Mouse (Mus musculus) colon, adult 2 months (tissue): ENCODE measurements around the gene Gm13279. TPM values are rescaled to one million over a fixed set of nuclear protein-coding genes. Genes with fewer than 3 reads are reported as not detected.

ENCODE experiments used
- polyA plus RNA-seq: library from polyadenylated mRNA; depleted of rRNA; stranded (reverse); fragments of >200 nt; gene quantifications from 2 replicates; pipeline ENCODE4 v1.2.3, GENCODE M21; 2012; rRNA removed

Gm13279 gene
- not detected in 2 replicates for polyA plus RNA-seq

DNA sequence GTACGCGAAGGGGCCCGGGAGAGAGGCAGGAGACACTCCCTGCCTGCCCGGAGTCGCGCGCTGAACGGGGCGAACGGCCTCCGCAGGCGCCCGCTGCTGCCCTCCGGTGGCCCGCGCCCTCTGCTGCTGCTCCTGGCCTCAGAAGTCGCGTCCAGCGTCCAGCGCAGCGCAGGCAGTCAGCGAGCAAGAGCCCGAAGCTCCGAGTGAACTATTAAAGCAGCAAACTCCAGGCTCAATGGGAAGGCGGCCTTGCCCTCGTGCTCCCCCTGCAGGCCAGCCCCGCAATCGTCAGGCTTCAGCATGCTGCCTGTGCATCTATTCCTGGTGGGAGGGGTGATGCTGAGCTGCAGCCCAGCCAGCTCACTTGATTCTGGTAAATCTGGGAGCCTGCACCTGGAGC lies at the start of gene Gm13279:
Gene Gm13279, plus strand, starts transcription at position 301 of the 400 bp plus-strand sequence.

DNA sequence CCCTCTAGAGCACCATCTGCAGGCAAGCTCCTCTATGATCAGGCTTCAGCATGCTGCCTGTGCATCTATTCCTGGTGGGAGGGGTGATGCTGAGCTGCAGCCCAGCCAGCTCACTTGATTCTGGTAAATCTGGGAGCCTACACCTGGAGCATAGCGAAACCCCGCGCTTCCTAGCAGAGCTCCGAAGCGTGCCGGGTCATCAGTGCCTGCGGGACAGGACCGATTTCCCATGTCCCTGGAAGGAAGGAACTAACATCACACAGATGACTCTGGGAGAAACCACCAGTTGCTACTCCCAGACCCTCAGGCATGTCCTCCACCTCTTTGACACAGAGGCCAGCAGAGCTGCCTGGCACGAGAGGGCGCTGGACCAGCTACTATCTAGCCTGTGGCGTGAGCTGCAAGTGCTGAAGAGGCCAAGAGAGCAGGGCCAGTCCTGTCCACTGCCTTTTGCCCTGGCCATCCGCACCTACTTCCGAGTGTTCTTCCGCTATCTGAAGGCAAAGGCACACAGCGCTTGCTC lies 42.3 kb upstream of the Gm13279 start, which contains the start of gene Gm13271:
Gene Gm13271, plus strand, starts transcription at position 51 of the 523 bp plus-strand sequence.

GRCm38 (mm10) chr4:88759610-88760268 lies 37.5 kb upstream of the Gm13279 start, which contains the start of gene Gm13283:
Gm13283 (plus strand) TSS chr4:88760119.

GRCm38 (mm10) chr4:88773534-88773933 lies 23.7 kb upstream of the Gm13279 start, which contains the start of gene Gm13290:
Gm13290 (plus strand) TSS chr4:88773834.

GRCm38 (mm10) chr4:88776622-88777021 lies 20.6 kb upstream of the Gm13279 start, which contains the start of gene Gm13289:
Gm13289 (plus strand) TSS chr4:88776922.

DNA sequence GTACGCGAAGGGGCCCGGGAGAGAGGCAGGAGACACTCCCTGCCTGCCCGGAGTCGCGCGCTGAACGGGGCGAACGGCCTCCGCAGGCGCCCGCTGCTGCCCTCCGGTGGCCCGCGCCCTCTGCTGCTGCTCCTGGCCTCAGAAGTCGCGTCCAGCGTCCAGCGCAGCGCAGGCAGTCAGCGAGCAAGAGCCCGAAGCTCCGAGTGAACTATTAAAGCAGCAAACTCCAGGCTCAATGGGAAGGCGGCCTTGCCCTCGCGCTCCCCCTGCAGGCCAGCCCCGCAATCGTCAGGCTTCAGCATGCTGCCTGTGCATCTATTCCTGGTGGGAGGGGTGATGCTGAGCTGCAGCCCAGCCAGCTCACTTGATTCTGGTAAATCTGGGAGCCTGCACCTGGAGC lies 17.6 kb upstream of the Gm13279 start, which contains the start of gene Gm13272:
Gene Gm13272, plus strand, starts transcription at position 301 of the 400 bp plus-strand sequence.

DNA sequence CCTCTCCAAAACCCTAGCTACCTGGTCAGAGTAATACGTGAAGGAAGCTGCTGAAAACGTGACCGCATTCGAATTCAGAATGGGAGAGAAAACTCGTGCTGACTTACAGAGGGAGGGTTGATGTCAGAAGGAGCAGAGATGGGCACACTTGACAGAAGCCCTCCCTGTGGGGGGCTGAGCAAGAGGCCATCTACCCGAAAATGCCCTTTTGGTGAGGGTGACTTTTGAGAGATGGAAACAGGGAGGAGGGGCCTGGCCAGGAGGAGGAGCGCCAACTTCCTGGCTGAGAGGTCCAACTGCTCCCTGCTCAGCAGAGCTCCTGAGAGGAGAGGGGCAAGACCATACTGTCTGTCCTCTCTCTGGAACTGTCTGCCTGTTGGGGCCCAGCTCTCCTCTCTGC lies 15.4 kb upstream of the Gm13279 start, which contains the start of gene Ifnz:
Gene Ifnz, plus strand, starts transcription at position 301 of the 400 bp plus-strand sequence.

DNA sequence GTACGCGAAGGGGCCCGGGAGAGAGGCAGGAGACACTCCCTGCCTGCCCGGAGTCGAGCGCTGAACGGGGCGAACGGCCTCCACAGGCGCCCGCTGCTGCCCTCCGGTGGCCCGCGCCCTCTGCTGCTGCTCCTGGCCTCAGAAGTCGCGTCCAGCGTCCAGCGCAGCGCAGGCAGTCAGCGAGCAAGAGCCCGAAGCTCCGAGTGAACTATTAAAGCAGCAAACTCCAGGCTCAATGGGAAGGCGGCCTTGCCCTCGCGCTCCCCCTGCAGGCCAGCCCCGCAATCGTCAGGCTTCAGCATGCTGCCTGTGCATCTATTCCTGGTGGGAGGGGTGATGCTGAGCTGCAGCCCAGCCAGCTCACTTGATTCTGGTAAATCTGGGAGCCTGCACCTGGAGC lies 11.8 kb upstream of the Gm13279 start, which contains the start of gene Gm13276:
Gene Gm13276, plus strand, starts transcription at position 301 of the 400 bp plus-strand sequence.

DNA sequence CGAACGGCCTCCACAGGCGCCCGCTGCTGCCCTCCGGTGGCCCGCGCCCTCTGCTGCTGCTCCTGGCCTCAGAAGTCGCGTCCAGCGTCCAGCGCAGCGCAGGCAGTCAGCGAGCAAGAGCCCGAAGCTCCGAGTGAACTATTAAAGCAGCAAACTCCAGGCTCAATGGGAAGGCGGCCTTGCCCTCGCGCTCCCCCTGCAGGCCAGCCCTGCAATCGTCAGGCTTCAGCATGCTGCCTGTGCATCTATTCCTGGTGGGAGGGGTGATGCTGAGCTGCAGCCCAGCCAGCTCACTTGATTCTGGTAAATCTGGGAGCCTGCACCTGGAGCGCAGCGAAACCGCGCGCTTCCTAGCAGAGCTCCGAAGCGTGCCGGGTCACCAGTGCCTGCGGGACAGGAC lies 8.8 kb upstream of the Gm13279 start, which contains the start of gene Gm13277:
Gene Gm13277, plus strand, starts transcription at position 231 of the 400 bp plus-strand sequence.

GRCm38 (mm10) chr4:88791250-88791649 lies 5.9 kb upstream of the Gm13279 start, which contains the start of gene Gm13278:
Gm13278 (plus strand) TSS chr4:88791550.

GRCm38 (mm10) chr4:88793936-88794675 lies 3.1 kb upstream of the Gm13279 start, which contains the start of gene Gm13275:
Gm13275 (plus strand) TSS chr4:88794487.

DNA sequence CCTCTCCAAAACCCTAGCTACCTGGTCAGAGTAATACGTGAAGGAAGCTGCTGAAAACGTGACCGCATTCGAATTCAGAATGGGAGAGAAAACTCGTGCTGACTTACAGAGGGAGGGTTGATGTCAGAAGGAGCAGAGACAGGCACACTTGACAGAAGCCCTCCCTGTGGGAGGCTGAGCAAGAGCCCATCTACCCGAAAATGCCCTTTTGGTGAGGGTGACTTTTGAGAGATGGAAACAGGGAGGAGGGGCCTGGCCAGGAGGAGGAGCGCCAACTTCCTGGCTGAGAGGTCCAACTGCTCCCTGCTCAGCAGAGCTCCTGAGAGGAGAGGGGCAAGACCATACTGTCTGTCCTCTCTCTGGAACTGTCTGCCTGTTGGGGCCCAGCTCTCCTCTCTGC lies 2.2 kb downstream of the Gm13279 start, which contains the start of gene Gm13285:
Gene Gm13285, plus strand, starts transcription at position 301 of the 400 bp plus-strand sequence.

DNA sequence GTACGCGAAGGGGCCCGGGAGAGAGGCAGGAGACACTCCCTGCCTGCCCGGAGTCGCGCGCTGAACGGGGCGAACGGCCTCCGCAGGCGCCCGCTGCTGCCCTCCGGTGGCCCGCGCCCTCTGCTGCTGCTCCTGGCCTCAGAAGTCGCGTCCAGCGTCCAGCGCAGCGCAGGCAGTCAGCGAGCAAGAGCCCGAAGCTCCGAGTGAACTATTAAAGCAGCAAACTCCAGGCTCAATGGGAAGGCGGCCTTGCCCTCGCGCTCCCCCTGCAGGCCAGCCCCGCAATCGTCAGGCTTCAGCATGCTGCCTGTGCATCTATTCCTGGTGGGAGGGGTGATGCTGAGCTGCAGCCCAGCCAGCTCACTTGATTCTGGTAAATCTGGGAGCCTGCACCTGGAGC lies 5.8 kb downstream of the Gm13279 start, which contains the start of gene Gm13287:
Gene Gm13287, plus strand, starts transcription at position 301 of the 400 bp plus-strand sequence.

DNA sequence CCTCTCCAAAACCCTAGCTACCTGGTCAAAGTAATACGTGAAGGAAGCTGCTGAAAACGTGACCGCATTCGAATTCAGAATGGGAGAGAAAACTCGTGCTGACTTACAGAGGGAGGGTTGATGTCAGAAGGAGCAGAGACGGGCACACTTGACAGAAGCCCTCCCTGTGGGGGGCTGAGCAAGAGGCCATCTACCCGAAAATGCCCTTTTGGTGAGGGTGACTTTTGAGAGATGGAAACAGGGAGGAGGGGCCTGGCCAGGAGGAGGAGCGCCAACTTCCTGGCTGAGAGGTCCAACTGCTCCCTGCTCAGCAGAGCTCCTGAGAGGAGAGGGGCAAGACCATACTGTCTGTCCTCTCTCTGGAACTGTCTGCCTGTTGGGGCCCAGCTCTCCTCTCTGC lies 8.0 kb downstream of the Gm13279 start, which contains the start of gene Gm13288:
Gene Gm13288, plus strand, starts transcription at position 301 of the 400 bp plus-strand sequence.

GRCm38 (mm10) chr4:88815928-88816327 lies 18.7 kb downstream of the Gm13279 start, which contains the start of gene Ifna7:
Ifna7 (plus strand) TSS chr4:88816228.

DNA sequence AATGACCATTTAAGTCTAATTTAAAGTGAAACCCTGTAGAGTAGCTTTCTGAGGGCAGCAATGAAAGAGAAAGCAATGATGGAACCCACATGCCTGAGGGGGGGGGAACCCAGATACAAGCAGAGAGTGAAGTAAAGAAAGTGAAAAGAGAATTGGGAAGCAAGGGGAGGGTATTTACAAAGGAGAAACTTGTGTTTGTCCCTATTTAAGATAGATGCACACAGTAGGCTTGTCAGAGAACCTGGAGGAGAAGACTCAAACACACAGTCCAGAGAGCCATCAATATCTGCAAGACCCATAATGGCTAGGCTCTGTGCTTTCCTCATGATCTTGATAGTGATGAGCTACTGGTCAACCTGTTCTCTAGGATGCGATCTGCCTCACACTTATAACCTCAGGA lies 22.5 kb downstream of the Gm13279 start, which contains the start of gene Ifna11:
Gene Ifna11, plus strand, starts transcription at position 301 of the 400 bp plus-strand sequence.

GRCm38 (mm10) chr4:88827116-88827515 lies 29.9 kb downstream of the Gm13279 start, which contains the start of gene Ifna6:
Ifna6 (plus strand) TSS chr4:88827416.

GRCm38 (mm10) chr4:88835225-88835624 lies 38.0 kb downstream of the Gm13279 start, which contains the start of gene Ifna5:
Ifna5 (plus strand) TSS chr4:88835525.

GRCm38 (mm10) chr4:88841438-88841911 lies 44.3 kb downstream of the Gm13279 start, which contains the start of gene Ifna4:
Ifna4 (plus strand) TSS chr4:88841861.

